Mouse (Mus musculus) CH12.LX (cell line): Measurements from ENCODE around the gene Mcur1.

ENCODE experiments used
- CTCF ChIP-seq, 2 experiments: IDR thresholded peaks in 1 of 2; conservative IDR thresholded peaks in 1 of 2; 2 replicates each; pipeline ENCODE4 v1.5.1; 2011 to 2012; ENCODE audit warnings: low read depth in 2 of 2, low read length in 2 of 2, improper control_type of control experiment in 1 of 2, inconsistent platforms in 1 of 2, mild to moderate bottlenecking in 1 of 2, moderate library complexity in 1 of 2
- ELF1 ChIP-seq: IDR thresholded peaks from 2 replicates; pipeline ENCODE4 v1.6.1; 2014; ENCODE audit warnings: low read depth, mild to moderate bottlenecking, inconsistent platforms, low read length, improper control_type of control experiment
- JUND ChIP-seq: conservative IDR thresholded peaks from 2 replicates; pipeline ENCODE4 v1.6.1; 2011; ENCODE audit warnings: low read depth, low read length, improper control_type of control experiment
- POLR2AphosphoS2 ChIP-seq: IDR thresholded peaks from 2 replicates; pipeline ENCODE4 v1.6.1; 2011; ENCODE audit warnings: low read depth, low read length, improper control_type of control experiment
- ZC3H11A ChIP-seq: IDR thresholded peaks from 2 replicates; pipeline ENCODE4 v1.6.1; 2012; ENCODE audit warnings: low read depth, mild to moderate bottlenecking, inconsistent platforms, low read length, improper control_type of control experiment

- TF ChIP-seq CTCF (conservative IDR thresholded peaks at IDR 0.05 in 1 of 2, IDR thresholded peaks at IDR 0.05 in 1 of 2; ENCODE audit: low read depth in 2 of 2, low read length in 2 of 2) (no peak), ZC3H11A (no peak), POLR2AphosphoS2 (no peak), ELF1 (no peak), JUND (no peak)
Observed at GRCm38 (mm10) chr13:43525363-43526134, 34.4 kb downstream of the Mcur1 start.
